Mouse (Mus musculus): ENCODE measurements around the gene Ndrg3. TPM values are rescaled to one million over a fixed set of nuclear protein-coding genes. Genes with fewer than 3 reads are reported as not detected.
"Not testable (repeated sequence)": the region's sequence is repeated elsewhere in the genome, so short reads cannot be mapped to it uniquely, and the experiment has no call there.

The Ndrg3 gene
- polyA plus RNA-seq, 1 experiment = 30.0 TPM

GRCm38 (mm10) chr2:156913191-156913590 lies 78.7 kb downstream of the Ndrg3 start:
- H3K4me3 ChIP-seq (ENCODE audit: extremely low read depth, insufficient read depth, insufficient read length) = no peak overlapping the region
- H3K4me1 ChIP-seq (ENCODE audit: control insufficient read depth, insufficient read depth, insufficient read length) = peaks cover 5% of the 10 kb centered on the region; the same call in 1 of the 2 replicates
- WGBS = 62% methylated on average over 5 of the region's 5 CpGs
- no peaks in the 10 kb centered on the region for H3K27me3 ChIP-seq (ENCODE audit: control insufficient read depth, insufficient read depth, low read length)
- no peak for TF ChIP-seq POLR2A (IDR thresholded peaks at IDR 0.05; ENCODE audit: low read depth, low read length)
- TF ChIP-seq CTCF (IDR thresholded peaks at IDR 0.05; ENCODE audit: extremely low read depth, insufficient read depth, insufficient read length, insufficient replicate concordance) = no peak
- DNase-seq (ENCODE audit: low read depth in 1 of 2, low spot score in 2 of 2) = no peak
- H3K27ac ChIP-seq (ENCODE audit: insufficient read depth, low read length) = no peak overlapping the region
- H3K36me3 ChIP-seq (ENCODE audit: control insufficient read depth, insufficient read depth, low read length) = no peaks in the 10 kb centered on the region

- WGBS = 73% methylated on average over 4 of the region's 4 CpGs
Measured at GRCm38 (mm10) chr2:156905931-156906330, 85.9 kb downstream of the Ndrg3 start.

GRCm38 (mm10) chr2:156904976-156905717 lies 86.7 kb downstream of the Ndrg3 start:
- WGBS = 73% methylated on average over 6 of the region's 6 CpGs
- TF ChIP-seq CTCF (IDR thresholded peaks at IDR 0.05; ENCODE audit: extremely low read depth, insufficient read depth, insufficient read length, insufficient replicate concordance) = no peak
- no peak for TF ChIP-seq POLR2A (IDR thresholded peaks at IDR 0.05; ENCODE audit: low read depth, low read length)
- H3K36me3 ChIP-seq (ENCODE audit: control insufficient read depth, insufficient read depth, low read length) = no peaks in the 10 kb centered on the region
- H3K27me3 ChIP-seq (ENCODE audit: control insufficient read depth, insufficient read depth, low read length) = no peaks in the 10 kb centered on the region
- no peak overlapping the region for H3K4me3 ChIP-seq (ENCODE audit: extremely low read depth, insufficient read depth, insufficient read length)
- no peaks in the 10 kb centered on the region for H3K4me1 ChIP-seq (ENCODE audit: control insufficient read depth, insufficient read depth, insufficient read length)
- DNase-seq (ENCODE audit: low read depth in 1 of 2, low spot score in 2 of 2) = no peak
- H3K27ac ChIP-seq (ENCODE audit: insufficient read depth, low read length) = no peak overlapping the region

More at GRCm38 (mm10) chr2:156905931-156906330, 85.9 kb downstream of the Ndrg3 start:
- not testable (repeated sequence) for H3K4me1 ChIP-seq (ENCODE audit: control insufficient read depth, insufficient read depth, insufficient read length); H3K4me3 ChIP-seq (ENCODE audit: extremely low read depth, insufficient read depth, insufficient read length); H3K27ac ChIP-seq (ENCODE audit: insufficient read depth, low read length); DNase-seq (ENCODE audit: low read depth in 1 of 2, low spot score in 2 of 2); H3K27me3 ChIP-seq (ENCODE audit: control insufficient read depth, insufficient read depth, low read length); H3K36me3 ChIP-seq (ENCODE audit: control insufficient read depth, insufficient read depth, low read length)

- H3K27ac ChIP-seq (ENCODE audit: insufficient read depth, low read length) = no peak overlapping the region
- no peak overlapping the region for H3K4me3 ChIP-seq (ENCODE audit: extremely low read depth, insufficient read depth, insufficient read length)
- TF ChIP-seq POLR2A (IDR thresholded peaks at IDR 0.05; ENCODE audit: low read depth, low read length) (no peak), CTCF (IDR thresholded peaks at IDR 0.05; ENCODE audit: extremely low read depth, insufficient read depth, insufficient read length, insufficient replicate concordance) (no peak)
- H3K4me1 ChIP-seq (ENCODE audit: control insufficient read depth, insufficient read depth, insufficient read length) = no peaks in the 10 kb centered on the region
- DNase-seq (ENCODE audit: low read depth in 1 of 2, low spot score in 2 of 2) = no peak
- no peaks in the 10 kb centered on the region for H3K27me3 ChIP-seq (ENCODE audit: control insufficient read depth, insufficient read depth, low read length)
- 33% methylated on average over 2 of the region's 2 CpGs for WGBS
- no peaks in the 10 kb centered on the region for H3K36me3 ChIP-seq (ENCODE audit: control insufficient read depth, insufficient read depth, low read length)
Measured at GRCm38 (mm10) chr2:156903367-156903766, 88.5 kb downstream of the Ndrg3 start.

DNA sequence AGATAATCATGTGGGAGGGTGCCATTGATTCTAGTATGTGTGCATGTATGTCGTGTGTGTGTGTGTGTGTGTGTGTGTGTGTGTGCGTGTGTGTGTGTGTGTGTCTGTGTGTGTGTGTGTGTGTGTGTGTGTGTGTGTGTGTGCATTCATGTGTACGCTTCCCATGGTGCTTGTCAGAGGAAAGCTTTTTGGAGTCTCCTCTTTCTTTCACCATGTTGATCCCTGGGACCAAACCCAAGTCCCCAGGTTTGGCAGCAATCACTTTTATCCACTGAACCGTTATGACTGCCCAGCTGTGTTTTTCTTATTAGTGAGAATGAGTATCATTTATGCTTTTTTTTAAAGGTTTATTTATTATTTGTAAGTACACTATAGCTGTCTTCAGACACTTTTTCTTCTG lies 89.4 kb downstream of the Ndrg3 start:
- not testable (repeated sequence) for H3K27me3 ChIP-seq (ENCODE audit: control insufficient read depth, insufficient read depth, low read length); H3K4me3 ChIP-seq (ENCODE audit: extremely low read depth, insufficient read depth, insufficient read length); H3K27ac ChIP-seq (ENCODE audit: insufficient read depth, low read length); H3K36me3 ChIP-seq (ENCODE audit: control insufficient read depth, insufficient read depth, low read length); H3K4me1 ChIP-seq (ENCODE audit: control insufficient read depth, insufficient read depth, insufficient read length); DNase-seq (ENCODE audit: low read depth in 1 of 2, low spot score in 2 of 2)
- 87% methylated on average over 4 of the region's 4 CpGs for WGBS

- Histone ChIP-seq H3K27ac (ENCODE audit: insufficient read depth, low read length) (no peak overlapping the region), H3K4me3 (ENCODE audit: extremely low read depth, insufficient read depth, insufficient read length) (no peak overlapping the region), H3K36me3 (ENCODE audit: control insufficient read depth, insufficient read depth, low read length) (no peaks in the 10 kb centered on the region), H3K27me3 (ENCODE audit: control insufficient read depth, insufficient read depth, low read length) (no peaks in the 10 kb centered on the region), H3K4me1 (ENCODE audit: control insufficient read depth, insufficient read depth, insufficient read length) (no peaks in the 10 kb centered on the region)
- WGBS = 79% methylated on average over 6 of the region's 6 CpGs
- DNase-seq (ENCODE audit: low read depth in 1 of 2, low spot score in 2 of 2) = no peak
- no peak for TF ChIP-seq POLR2A (IDR thresholded peaks at IDR 0.05; ENCODE audit: low read depth, low read length)
- TF ChIP-seq CTCF (IDR thresholded peaks at IDR 0.05; ENCODE audit: extremely low read depth, insufficient read depth, insufficient read length, insufficient replicate concordance) = no peak
Measured at GRCm38 (mm10) chr2:156901883-156902282, 90.0 kb downstream of the Ndrg3 start.

DNA sequence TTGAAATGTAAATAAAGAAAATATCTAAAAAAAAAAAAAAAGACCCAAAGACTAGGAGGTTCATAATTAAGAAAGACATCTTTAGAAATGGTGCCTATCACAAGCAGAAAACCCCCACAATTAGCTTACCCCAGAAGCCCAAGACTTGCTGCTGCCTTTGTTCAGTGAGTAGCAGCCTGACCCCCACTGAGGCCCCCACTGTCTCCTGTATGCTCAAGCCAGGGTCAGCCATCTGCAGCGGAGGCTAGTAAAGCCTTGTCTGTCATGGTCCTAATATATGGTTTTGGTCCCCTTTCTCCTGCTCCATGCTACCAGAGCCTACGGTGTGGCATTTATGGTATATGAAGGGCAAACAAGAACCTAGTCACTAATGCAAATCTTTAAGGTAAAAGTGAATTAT lies 90.5 kb downstream of the Ndrg3 start:
- no peak overlapping the region for H3K4me3 ChIP-seq (ENCODE audit: extremely low read depth, insufficient read depth, insufficient read length)
- TF ChIP-seq CTCF (IDR thresholded peaks at IDR 0.05; ENCODE audit: extremely low read depth, insufficient read depth, insufficient read length, insufficient replicate concordance) (no peak), POLR2A (IDR thresholded peaks at IDR 0.05; ENCODE audit: low read depth, low read length) (no peak)
- no peak overlapping the region for H3K27ac ChIP-seq (ENCODE audit: insufficient read depth, low read length)
- H3K4me1 ChIP-seq (ENCODE audit: control insufficient read depth, insufficient read depth, insufficient read length) = no peaks in the 10 kb centered on the region
- 97% methylated on average over 2 of the region's 2 CpGs for WGBS
- no peaks in the 10 kb centered on the region for H3K27me3 ChIP-seq (ENCODE audit: control insufficient read depth, insufficient read depth, low read length)
- no peak for DNase-seq (ENCODE audit: low read depth in 1 of 2, low spot score in 2 of 2)
- H3K36me3 ChIP-seq (ENCODE audit: control insufficient read depth, insufficient read depth, low read length) = no peaks in the 10 kb centered on the region
